Mouse (Mus musculus): ENCODE results near the gene B3galnt2. TPM values are rescaled to one million over a fixed set of nuclear protein-coding genes. Genes with fewer than 3 reads are reported as not detected.
A peak's percentile ranks its signal among the peaks of the same experiment; 100 is the strongest.

The B3galnt2 gene
- 40.7 to 54.4 TPM (median 49.8 TPM) in 3 replicates for total RNA-seq (2017)

DNA sequence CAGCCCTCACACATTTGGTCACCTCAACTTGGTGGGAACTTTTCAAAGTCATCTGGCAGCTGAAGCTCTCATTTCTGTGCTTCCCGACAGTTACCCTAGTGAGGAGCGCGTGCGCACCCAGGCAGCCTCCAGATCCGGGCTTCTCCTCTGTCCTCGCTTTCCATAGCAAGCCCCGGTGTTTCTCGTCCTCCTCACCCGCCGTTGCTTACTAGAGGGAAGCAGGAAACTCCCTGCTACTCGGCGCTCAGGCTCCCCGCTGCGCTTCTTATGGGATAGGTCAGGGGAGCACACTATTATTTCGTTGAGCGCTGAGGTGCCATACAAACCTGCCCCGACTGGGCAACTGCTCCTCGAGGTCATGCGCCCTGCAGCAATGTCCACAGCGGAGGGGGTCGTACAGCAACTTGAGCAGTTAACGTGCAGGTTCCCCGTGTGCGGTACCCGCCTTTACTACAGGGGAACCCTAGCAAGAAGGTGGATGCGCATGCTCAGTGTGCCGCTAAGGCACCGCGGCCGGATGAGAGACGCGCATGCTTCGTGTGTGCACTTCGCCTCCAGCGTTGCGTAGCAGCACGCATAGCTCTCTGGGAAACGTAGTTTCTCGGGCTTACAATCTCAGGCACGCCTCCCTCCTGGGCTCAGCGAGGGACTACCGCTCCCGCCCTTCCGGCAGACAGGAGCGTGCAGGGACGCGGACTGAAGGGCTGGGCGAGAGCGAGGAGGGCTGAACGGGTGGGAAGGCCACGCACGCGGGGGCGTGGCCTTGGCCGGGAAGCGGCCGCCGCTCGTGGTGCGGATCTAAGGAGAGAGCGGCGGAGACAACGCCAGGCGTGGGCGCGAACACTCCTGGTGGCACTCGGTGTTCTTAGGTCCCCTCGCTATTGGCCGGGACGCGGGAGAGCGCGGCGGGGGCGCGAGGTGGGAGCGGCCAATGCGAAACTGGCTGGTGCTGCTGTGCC is at the start of gene B3galnt2:
TSS of gene B3galnt2 (plus strand) at position 596 of the 959 bp plus-strand sequence.
- ATAC-seq (replicated peaks; ENCODE audit: insufficient number of reproducible peaks, low FRiP score, low TSS enrichment, poor library complexity, severe bottlenecking) = peak; percentile 97

DNA sequence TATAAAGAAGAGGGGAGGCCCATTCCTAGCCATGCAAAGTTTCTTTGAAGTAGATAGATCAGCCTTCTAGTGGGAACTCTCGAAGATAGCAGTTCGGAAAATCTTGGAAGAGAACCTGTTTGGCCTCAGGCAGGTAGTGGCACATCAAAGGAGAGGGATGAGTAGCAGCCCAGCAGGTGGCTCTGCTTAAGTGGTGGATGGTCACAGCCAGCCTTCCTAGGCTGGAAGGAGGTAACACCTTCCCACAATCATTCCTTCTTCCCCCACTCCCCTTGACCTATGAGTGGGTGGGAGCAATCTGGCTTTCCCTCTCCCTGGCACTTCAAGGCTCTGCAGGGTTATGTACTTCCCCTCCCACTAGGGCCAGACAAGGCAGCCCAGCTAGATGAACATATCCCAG is 42.9 kb upstream of the B3galnt2 start:
- no peak for ATAC-seq (replicated peaks; ENCODE audit: insufficient number of reproducible peaks, low FRiP score, low TSS enrichment, poor library complexity, severe bottlenecking)

DNA sequence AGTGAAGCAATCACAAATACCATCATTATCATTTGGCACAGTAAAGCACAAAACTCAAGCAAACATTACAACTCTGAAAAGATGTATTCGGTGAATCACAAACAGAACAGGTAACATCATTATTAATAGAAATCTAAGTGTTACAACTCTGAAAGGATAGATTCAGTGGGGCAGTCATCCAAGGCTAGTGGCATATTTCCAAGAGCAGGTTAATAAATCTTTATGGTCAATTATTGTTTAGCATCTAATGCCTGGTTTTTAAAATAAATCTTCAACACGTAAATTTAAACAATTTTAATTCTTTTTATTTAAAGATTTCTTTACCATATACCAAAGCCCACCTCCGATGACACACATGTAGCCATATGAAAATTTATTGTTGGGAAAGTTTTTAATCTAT is 34.9 kb upstream of the B3galnt2 start:
- ATAC-seq (replicated peaks; ENCODE audit: insufficient number of reproducible peaks, low FRiP score, low TSS enrichment, poor library complexity, severe bottlenecking) = no peak

DNA sequence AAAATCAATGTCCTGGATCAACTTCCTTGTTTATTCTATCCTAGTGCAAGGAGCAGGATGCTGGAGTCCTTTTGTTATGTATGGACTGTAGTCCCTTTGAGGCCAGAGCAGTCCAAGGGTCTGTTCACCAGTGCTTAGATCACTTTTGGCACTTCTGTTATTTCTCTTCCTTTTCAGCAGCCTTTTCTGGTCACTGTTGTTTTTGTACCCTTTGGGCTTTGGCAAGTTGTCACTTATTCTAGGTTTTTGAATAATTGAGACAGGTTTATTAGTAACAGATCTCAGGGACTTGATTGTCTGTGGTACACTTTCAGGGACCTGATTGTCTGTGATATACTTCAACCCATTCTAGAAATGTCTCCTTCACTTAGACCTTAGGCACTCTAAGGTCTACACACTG is 31.7 kb upstream of the B3galnt2 start:
- ATAC-seq (replicated peaks; ENCODE audit: insufficient number of reproducible peaks, low FRiP score, low TSS enrichment, poor library complexity, severe bottlenecking) = no peak

DNA sequence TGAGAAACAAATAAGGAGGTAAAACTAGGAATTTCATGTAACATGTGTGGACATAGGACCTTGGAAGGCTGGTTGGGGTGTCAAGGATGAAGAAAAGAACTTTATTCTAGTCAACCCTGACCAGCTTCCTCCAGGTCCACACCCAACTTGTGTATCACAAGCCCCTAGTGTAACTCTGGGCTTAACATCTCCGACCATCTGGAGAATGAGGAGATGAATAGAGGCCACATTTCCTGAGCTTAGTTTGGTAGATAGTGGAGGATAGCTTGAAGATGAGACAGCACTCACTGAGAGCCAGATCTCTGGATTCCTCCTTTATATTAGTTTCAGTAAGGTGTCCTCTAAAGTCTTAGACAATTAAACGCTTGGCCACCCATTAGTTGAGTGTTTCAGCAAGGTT is 24.3 kb upstream of the B3galnt2 start:
- no peak for ATAC-seq (replicated peaks; ENCODE audit: insufficient number of reproducible peaks, low FRiP score, low TSS enrichment, poor library complexity, severe bottlenecking)

DNA sequence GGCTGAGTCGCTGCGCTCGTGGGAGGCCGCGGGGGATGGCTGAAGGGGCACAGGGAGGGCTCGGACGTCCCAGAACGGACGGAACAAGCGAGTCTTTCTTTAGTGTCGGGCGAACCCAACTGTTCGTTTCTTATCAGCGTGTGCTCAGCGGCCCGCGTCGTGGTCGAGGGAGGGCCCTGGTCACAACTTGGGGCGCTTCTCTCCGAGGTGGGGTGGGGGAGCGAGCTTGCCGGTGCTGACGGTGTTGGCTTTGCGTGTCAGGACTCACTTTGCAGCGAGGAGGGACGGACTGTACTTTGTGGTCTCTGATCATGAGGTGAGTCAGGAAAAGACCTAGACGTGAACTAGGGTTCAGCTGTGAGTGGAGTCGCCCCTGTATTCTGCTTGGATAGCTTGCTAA is 662 bp downstream of the B3galnt2 start:
- peak; percentile 9; the same call in 1 of the 2 replicates for ATAC-seq (replicated peaks; ENCODE audit: insufficient number of reproducible peaks, low FRiP score, low TSS enrichment, poor library complexity, severe bottlenecking)

DNA sequence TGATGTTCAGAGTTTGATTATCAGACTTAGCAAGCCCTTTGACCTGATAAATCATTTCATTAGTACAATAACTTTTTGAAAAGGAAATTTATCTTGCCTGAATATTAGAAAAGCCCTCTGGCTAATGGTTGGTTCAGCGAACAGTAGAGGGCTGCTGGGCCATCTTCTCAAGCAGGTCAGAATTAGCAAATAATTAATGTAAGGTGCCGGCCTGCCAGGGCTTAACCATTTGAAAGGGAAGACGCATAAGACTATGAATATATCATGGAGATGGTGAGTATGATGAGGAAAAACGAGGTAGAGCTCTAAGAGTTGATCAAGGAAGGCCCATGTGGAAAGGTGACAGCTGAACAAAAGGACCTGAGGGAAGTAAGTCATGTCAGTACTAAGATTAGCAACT is 2.4 kb downstream of the B3galnt2 start:
- ATAC-seq (replicated peaks; ENCODE audit: insufficient number of reproducible peaks, low FRiP score, low TSS enrichment, poor library complexity, severe bottlenecking) = no peak

DNA sequence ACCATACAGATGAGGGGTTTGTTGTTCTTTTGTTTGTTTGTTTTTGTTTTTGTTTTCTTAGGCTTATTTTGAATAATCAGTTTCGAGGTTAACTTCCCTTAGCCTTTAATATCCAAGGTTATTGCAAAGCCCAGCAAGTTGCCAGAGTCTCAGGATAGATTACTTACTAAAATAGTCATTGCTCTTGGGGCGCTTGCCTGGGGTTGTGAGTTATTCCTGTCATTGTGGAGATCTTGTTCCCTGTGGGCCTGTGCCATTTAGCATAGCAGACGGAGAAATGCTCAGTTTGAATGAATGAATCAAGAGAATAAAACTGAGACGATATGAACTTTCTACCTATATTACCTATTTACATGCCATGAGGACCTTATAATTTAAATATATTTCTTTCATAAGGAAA is 5.9 kb downstream of the B3galnt2 start:
- no peak for ATAC-seq (replicated peaks; ENCODE audit: insufficient number of reproducible peaks, low FRiP score, low TSS enrichment, poor library complexity, severe bottlenecking)

DNA sequence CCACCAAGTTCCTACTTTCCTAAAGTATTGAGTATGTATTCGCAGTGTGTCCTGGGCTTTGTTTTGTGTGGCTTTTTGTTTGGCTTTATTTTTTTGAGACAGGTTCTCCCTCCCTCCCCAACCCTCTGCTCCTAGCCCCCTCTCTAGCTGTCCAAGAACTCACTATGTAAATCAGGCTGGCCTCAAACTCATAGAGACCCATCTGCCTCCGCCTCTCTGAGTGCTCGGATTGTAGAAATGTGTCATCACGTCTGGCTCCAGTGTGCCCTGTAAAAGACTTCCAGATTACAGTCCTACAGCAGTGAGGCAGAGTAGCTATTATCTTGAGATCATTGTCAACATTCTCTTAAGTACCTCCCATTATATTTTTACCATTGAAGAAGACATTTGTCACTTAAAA is 6.8 kb downstream of the B3galnt2 start:
- no peak for ATAC-seq (replicated peaks; ENCODE audit: insufficient number of reproducible peaks, low FRiP score, low TSS enrichment, poor library complexity, severe bottlenecking)

DNA sequence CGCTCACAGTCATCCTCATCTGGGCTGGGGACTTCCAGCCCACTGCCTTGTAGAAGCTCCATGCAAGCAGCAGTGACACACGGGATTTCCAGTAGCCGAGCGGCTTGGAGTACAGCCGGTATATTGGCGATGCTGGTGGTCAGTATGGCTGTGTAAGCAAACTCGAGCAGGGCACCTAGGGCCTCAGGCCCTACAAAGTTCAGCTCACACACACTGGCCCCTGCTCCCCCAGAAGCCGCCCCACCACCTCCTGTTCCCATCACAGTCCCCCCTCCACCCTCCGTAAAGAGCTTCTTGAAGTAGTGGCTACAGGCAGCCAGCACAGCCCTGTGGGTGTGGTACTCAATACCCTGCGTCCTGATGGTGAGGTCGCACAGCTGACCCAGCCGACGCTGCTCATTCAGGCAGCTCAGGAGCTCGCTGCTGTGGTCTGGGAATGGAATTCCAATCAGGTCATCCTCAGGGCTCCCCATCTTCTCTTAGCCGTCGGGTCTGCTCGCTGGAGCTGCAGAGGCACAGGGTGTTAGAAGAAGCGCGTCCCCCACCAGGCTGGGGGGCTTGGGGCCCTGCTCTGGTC is 11.2 kb downstream of the B3galnt2 start:
- ATAC-seq (replicated peaks; ENCODE audit: insufficient number of reproducible peaks, low FRiP score, low TSS enrichment, poor library complexity, severe bottlenecking) = no peak

DNA sequence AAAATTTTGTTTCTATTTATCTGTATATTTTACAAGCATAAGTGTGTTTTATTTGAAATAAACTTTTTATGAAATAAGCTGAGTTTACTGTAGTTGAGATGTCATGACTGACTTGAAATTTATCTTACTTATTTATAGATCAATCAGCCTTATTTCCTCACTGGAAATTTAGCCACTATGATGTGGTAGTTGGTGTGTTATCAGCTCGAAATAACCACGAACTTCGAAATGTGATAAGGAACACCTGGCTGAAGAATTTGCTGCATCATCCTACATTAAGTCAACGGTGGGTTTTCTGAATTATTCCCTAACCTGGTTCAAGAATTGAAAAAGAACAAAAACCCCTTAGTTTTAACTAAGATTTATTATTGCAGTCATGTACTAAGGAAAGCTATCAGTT is 11.9 kb downstream of the B3galnt2 start:
- no peak for ATAC-seq (replicated peaks; ENCODE audit: insufficient number of reproducible peaks, low FRiP score, low TSS enrichment, poor library complexity, severe bottlenecking)

DNA sequence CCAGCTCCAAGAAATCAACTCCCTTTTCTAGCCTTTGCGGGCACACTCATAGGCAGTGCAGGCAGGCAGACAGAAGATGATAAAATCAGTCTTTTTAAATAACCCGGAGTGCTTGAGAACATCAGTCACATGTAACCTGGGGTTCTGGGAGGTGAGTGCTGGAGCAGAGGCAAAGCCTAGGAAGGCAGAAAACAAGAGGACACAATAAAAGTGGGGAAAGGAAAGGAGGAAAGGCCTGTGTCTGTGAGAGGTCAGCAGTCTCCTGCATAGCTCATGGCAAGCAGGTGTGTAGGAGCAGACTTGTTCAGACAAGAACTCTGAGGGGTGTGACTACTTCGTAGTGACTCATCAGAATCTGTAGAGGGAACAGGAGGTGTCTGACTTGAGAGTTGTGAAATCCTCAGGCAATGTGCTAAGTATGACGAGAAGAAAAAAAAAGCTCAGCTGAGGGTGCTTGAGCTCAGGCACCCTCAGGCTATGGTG is 14.4 kb downstream of the B3galnt2 start:
- peak; percentile 74 for ATAC-seq (replicated peaks; ENCODE audit: insufficient number of reproducible peaks, low FRiP score, low TSS enrichment, poor library complexity, severe bottlenecking)

DNA sequence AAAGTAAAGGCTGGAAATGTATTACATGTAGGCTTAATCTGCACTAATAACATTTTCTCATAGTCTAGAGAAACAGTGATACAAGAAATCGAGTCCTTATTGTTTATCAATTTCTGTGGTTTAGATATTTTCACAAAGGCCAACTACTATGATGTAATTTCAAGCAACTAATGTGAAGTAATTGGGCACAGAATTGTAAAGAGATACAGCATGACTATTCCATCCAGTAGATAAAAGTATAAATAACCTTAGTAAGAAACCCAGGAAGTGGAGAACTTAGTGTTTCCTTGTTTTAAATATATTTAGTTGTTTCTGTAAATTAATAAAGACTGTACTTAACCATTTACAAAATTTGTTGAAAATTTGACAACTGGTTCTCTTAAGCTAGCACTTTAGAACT is 15.5 kb downstream of the B3galnt2 start:
- ATAC-seq (replicated peaks; ENCODE audit: insufficient number of reproducible peaks, low FRiP score, low TSS enrichment, poor library complexity, severe bottlenecking) = no peak

DNA sequence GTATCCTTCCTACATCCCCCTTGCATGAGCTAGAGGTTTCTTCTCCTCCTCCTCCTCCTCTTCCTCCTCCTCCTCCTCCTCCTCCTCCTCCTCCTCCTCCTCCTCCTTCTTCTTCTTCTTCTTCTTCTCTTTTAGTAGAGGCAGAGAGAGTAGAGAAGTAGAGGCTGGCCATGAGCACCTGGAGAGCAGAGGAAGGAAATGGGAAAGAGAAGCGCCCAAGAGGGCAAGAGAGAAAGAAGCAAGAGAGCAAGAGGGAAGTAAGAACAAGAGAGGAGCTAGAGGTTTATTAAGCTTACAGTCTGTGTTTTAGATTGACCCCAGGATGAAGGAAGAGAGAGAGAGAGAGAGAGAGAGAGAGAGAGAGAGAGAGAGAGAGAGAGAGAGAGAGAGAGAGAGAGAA is 27.6 kb downstream of the B3galnt2 start:
- ATAC-seq (replicated peaks; ENCODE audit: insufficient number of reproducible peaks, low FRiP score, low TSS enrichment, poor library complexity, severe bottlenecking) = peak; percentile 99

DNA sequence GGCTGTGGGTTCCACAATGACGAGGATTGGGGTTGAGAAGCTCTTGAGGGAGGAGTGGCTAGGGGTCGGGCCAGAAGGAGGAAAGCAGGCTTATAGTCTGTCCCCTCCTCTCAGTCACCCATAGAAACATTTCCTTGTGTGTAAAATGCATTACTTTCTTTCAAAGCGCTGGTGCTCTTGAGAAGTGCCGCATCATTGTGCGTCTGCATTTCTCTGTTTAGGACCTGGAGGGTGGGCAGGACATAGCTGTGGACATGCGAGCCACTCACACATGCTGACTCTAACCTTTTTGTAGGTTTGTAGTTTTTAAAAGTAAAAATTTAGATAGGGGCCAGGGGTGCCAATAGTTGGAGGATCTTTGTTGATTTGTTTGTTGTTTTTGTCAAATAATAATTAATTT is 29.3 kb downstream of the B3galnt2 start:
- ATAC-seq (replicated peaks; ENCODE audit: insufficient number of reproducible peaks, low FRiP score, low TSS enrichment, poor library complexity, severe bottlenecking) = no peak

DNA sequence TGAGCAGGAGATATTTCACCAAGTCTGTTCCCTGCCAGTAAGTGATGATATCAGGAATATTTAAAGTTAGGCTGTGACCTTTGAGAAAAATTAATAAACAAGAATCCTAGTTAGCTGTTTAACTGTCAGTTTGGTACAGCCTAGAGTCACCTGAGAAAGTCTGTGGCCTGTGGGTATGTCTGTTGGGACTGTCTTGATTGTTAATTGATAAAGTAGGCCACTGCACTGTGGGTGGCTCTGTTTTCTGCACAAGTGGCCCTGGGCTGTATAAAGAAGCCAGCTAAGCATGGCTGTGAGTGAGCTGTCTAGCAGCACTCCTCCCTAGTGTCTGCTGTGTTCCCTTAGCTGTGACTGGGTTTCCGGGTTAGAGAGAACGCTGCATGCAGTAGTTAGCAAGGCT is 34.9 kb downstream of the B3galnt2 start:
- no peak for ATAC-seq (replicated peaks; ENCODE audit: insufficient number of reproducible peaks, low FRiP score, low TSS enrichment, poor library complexity, severe bottlenecking)

DNA sequence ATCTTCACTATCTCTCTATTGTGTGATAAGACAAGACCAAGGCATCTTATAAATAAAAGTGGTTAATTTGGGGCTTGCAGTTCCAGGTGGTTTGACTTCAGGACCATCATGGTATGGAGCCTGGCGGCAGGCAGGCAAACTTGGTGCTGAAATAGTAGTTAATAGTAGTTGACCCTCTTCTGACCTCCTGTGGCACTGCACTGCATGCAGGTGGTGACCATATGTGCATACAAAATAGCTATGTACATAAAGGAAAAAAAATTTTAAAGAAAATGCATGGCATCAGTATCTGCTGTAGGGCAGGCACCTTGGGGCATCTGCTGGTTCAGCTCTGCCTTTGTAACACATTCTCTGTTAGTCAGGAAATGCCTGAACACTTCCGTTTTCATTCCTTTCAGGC is 36.1 kb downstream of the B3galnt2 start:
- ATAC-seq (replicated peaks; ENCODE audit: insufficient number of reproducible peaks, low FRiP score, low TSS enrichment, poor library complexity, severe bottlenecking) = no peak

DNA sequence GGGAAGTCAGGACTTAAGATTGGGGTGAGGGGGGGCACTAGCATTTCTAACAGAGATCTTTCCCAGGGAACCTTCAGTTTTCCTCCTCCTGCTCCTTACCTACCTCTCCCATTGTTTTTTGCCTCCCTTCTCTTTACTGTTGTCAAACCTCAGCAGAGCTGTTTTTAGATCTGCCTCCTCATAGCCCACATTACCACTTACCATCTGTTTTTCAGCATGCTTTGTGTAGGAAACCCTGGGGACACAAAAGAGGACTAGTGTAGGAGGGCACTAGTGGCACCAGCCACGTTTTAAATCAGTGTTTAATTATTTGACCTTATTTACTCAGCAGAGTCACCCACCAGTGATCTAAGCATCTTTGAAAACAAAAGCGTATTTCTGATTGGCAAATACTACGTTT is 38.8 kb downstream of the B3galnt2 start:
- no peak for ATAC-seq (replicated peaks; ENCODE audit: insufficient number of reproducible peaks, low FRiP score, low TSS enrichment, poor library complexity, severe bottlenecking)

DNA sequence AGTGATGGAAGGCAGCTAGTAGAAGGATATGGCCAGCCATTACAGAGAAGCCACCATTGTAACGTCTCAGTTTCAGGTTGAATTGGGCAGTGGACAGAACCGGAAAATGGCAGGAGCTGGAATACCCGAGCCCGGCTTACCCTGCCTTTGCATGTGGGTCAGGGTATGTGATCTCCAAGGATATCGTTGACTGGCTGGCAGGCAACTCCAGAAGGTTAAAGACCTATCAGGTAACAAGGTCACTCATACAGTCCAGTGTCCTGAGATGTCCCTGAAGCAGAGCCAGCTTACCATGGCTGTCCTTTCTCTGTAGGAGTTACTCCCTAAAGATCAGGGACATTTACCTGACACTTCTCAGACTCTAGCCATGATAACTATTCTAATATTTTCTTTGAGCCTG is 40.8 kb downstream of the B3galnt2 start:
- ATAC-seq (replicated peaks; ENCODE audit: insufficient number of reproducible peaks, low FRiP score, low TSS enrichment, poor library complexity, severe bottlenecking) = no peak

DNA sequence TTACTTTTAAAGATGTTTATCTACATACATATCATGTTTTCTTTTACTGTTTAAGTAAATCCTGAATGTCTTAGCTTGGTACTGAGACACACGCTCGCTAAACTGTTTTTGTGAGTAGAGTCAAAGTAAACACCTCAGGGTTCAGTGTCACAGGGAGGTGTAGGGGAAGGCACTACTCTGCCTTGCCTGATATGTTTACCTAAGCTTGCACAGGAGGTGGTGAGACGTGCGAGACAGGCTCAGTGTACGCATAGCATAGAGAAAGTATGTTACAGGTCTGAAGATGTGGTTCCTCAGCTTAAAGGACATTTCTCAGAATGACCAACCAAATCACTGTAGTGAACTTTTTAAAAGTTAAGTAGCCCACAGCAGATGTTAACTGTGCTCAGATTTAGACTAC is 43.2 kb downstream of the B3galnt2 start:
- no peak for ATAC-seq (replicated peaks; ENCODE audit: insufficient number of reproducible peaks, low FRiP score, low TSS enrichment, poor library complexity, severe bottlenecking)
